Mouse (Mus musculus) intestine, embryonic 14.5 days (tissue): ENCODE results near the gene Pbx1. TPM values are rescaled to one million over a fixed set of nuclear protein-coding genes. Genes with fewer than 3 reads are reported as not detected.

Experiments
- ATAC-seq: fragments of 200-750 bp; cut with Nextera tagmentation; replicated peaks from 2 replicates; pipeline ENCODE4 v1.8.0; 2017; ENCODE audit warnings: low read depth, moderate number of reproducible peaks, moderate TSS enrichment, moderate library complexity; ENCODE audit not compliant: low FRiP score, low TSS enrichment
- DNase-seq: peaks from one replicate; pipeline ENCODE4 v3.0.0-alpha.2; 2018; ENCODE audit warnings: low spot score
- H3K27ac ChIP-seq: fragments of 300-500 bp; sonication (generic); 2 replicates; pipeline ENCODE4 v1.5.1; 2014; ENCODE audit warnings: low read depth, mild to moderate bottlenecking, control low read depth
- H3K27me3 ChIP-seq: fragments of 300-500 bp; sonication (generic); replicated peaks from 2 replicates; pipeline ENCODE4 v1.6.1; 2014; ENCODE audit warnings: low read length, control low read depth; ENCODE audit not compliant: control insufficient read depth, insufficient read depth
- H3K36me3 ChIP-seq: fragments of 300-500 bp; sonication (generic); 2 replicates; pipeline ENCODE4 v1.6.1; 2014; ENCODE audit warnings: low read length, control low read depth; ENCODE audit not compliant: control insufficient read depth, insufficient read depth
- H3K4me1 ChIP-seq: fragments of 300-500 bp; sonication (generic); replicated peaks from 2 replicates; pipeline ENCODE4 v1.6.1; 2014; ENCODE audit warnings: low read length, control low read depth, mixed read lengths; ENCODE audit not compliant: control insufficient read depth, insufficient read depth
- H3K4me2 ChIP-seq: fragments of 300-500 bp; sonication (generic); 2 replicates; pipeline ENCODE4 v1.6.1; 2014; ENCODE audit warnings: low read length
- H3K4me3 ChIP-seq: fragments of 300-500 bp; sonication (generic); 2 replicates; pipeline ENCODE4 v1.5.1; 2014; ENCODE audit warnings: low read depth, low read length, control low read depth, mixed read lengths
- H3K9ac ChIP-seq: fragments of 300-500 bp; sonication (generic); 2 replicates; pipeline ENCODE4 v1.6.1; 2014; ENCODE audit warnings: mild to moderate bottlenecking, low read length
- H3K9me3 ChIP-seq: fragments of 300-500 bp; sonication (generic); 2 replicates; pipeline ENCODE4 v1.6.1; 2016; ENCODE audit warnings: low read length, control low read depth; ENCODE audit not compliant: control insufficient read depth
- WGBS: fragments of 180-500 bp; shearing (Covaris S2); extraction: QIAGEN DNeasy Blood & Tissue Kit; methylation state at CpG from one replicate; pipeline ENCODE4 v1.1.7; 2014; 5-methylcytosine and 5-hydroxymethylcytosine counted together
- polyA plus RNA-seq: library from polyadenylated mRNA; unstranded; fragments of >200 nt; fragmentation: Nextera tagmentation; extraction: Ambion mirVana; gene quantifications from 2 replicates; pipeline ENCODE4 v1.2.1, GENCODE M21; 2014

The Pbx1 gene
- polyA plus RNA-seq, 1 experiment from 2014 or later = 37.3 TPM

DNA sequence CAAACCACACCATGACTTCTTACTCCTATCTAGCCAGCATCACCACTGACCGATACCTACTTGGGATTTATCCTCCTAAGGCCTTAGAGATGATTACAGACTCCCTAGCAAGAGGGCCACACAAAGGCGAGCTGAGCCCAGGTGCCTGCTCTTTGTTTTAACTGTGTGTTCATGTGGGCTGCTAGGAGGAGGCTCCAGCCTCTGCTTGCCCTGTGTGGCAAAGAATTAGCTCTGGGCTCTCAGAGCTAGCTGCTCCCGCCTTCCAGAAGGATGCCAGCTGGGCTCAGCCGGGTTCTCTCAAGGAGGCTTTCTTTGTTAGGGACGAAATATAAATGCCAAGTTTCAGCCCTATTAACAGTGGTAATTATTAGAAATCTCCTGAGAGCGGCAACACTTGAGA lies 14.4 kb downstream of the Pbx1 start:
- Histone ChIP-seq H3K27ac (0 out of 2 replicates have a peak overlapping the region, but pooled peaks have one; percentile 24), H3K9me3 (no peaks in the 10 kb centered on the region), H3K27me3 (no peaks in the 10 kb centered on the region), H3K4me2 (no peak overlapping the region), H3K4me1 (peaks cover 17% of the 10 kb centered on the region), H3K36me3 (peaks cover 40% of the 10 kb centered on the region), H3K9ac (no peak overlapping the region), H3K4me3 (no peak overlapping the region)
- WGBS = 49% methylated on average over 6 of the region's 6 CpGs
- ATAC-seq = no peak
- no peak for DNase-seq

DNA sequence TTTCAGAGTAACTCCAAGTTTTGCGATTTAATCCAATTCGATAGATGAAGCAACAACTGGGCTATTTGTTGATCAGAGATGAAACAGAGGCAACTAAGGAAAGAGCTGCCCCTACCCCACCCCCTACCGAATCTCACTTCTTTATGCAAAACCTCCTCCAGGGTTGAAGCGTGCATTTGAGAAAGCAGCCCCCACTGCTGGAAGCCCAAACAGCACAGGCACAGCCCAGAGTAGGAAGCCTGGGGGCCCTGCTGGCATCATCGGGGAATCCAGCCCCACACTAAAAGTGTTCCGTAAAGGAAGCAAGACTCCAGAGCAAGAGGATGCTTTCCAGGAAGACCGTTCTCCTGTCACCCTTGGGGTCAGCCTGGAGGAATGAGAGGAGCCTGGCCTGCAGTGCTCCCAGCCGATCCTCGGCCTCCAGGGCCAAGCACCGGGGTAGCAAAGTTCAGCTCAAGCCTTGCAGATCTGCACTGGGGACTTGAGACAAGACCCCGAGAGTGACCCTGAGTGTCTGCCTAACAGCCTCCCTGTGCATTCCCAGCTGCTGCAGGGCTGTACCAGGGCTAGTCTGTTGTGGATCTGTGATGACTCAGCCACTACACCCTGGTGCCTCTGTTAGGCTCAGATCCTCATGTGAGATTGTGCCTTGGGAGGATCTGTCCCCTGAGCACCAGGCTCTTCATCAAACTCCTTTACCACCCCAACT lies 15.2 kb downstream of the Pbx1 start:
- Histone ChIP-seq H3K9me3 (no peaks in the 10 kb centered on the region), H3K9ac (no peak overlapping the region), H3K4me2 (no peak overlapping the region), H3K36me3 (peaks cover 33% of the 10 kb centered on the region), H3K27me3 (no peaks in the 10 kb centered on the region), H3K4me3 (no peak overlapping the region), H3K4me1 (peaks cover 17% of the 10 kb centered on the region), H3K27ac (peak overlapping the region; percentile 5)
- peak; percentile 54; the same call in 1 of the 2 replicates for ATAC-seq
- WGBS = 20% methylated on average over 11 of the region's 11 CpGs
- no peak for DNase-seq

DNA sequence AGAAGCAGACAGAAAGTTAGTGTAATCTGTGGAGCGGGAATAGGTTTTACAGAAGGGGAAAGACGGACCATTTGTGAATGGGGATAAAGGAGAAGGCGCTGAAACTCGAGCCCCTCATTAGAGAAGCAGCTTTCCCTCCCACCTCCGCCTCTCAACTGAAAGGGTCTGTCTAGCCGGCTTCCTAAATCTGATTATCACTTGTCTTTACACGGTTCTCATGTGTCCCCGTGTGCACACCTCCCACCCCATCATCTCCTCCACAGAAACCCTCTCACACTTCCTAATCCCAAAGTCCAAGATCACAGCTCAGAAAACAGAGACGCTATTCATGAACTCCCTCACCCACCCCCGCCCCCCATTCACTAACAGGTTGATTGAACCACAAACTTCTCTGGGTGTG lies 21.5 kb downstream of the Pbx1 start:
- H3K9me3 ChIP-seq = no peaks in the 10 kb centered on the region
- no peak overlapping the region for H3K4me3 ChIP-seq
- H3K4me2 ChIP-seq = peak overlapping the region; percentile 6; the same call in 1 of the 2 replicates
- WGBS = 11% methylated on average over 10 of the region's 10 CpGs
- H3K27me3 ChIP-seq = no peaks in the 10 kb centered on the region
- peaks cover 27% of the 10 kb centered on the region for H3K36me3 ChIP-seq
- H3K9ac ChIP-seq = no peak overlapping the region
- peaks cover 30% of the 10 kb centered on the region for H3K4me1 ChIP-seq
- no peak overlapping the region; the same call in 1 of the 2 replicates for H3K27ac ChIP-seq
- ATAC-seq = no peak
- DNase-seq = no peak

DNA sequence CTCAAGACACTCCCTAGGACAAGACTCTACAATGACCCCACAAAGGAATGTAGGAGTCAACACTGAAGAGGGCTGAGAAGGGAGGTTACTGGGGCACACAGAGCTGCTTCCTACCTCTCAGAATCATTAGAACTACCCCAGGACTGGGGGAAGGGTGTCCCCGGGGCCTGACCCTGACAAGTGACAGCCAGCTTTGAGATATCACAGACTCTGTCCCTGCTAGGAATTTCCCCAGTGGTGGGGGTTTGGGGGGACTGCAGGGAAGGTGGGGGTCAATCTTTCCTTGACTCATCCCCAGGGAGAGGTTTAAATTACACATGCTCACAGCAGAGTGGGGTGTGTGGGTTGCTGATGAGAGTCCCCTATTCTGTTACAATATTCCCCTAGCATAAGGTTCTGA lies 22.0 kb downstream of the Pbx1 start:
- H3K36me3 ChIP-seq = peaks cover 27% of the 10 kb centered on the region
- H3K4me1 ChIP-seq = peaks cover 35% of the 10 kb centered on the region
- peak overlapping the region; percentile 6; the same call in 1 of the 2 replicates for H3K4me2 ChIP-seq
- DNase-seq (no peak), ATAC-seq (no peak)
- WGBS = 6% methylated on average over 1 of the region's 1 CpGs
- H3K9me3 ChIP-seq = no peaks in the 10 kb centered on the region
- H3K27ac ChIP-seq = no peak overlapping the region
- no peaks in the 10 kb centered on the region for H3K27me3 ChIP-seq
- H3K4me3 ChIP-seq = no peak overlapping the region
- H3K9ac ChIP-seq = no peak overlapping the region

DNA sequence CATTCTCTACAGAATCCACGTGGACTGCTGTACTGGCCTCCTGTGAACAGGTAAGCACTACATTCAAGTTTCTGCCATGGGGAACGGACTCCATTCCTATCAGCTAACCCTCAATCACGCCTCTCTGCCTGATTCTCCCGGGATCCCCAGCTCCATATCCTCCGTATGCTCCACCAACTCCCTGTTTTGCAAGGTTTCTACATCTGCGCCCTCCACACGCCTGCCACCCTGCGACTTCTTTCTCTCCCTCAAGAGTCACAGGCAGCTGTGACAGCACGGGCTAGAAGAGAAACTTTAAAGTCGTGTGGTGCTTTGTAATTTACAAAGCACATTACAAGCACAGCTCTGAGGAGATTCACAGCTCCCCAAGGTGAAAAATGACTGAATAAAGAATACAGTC lies 23.3 kb downstream of the Pbx1 start:
- Histone ChIP-seq H3K27me3 (no peaks in the 10 kb centered on the region), H3K27ac (no peak overlapping the region), H3K9ac (no peak overlapping the region), H3K4me1 (peaks cover 38% of the 10 kb centered on the region), H3K4me2 (no peak overlapping the region), H3K4me3 (no peak overlapping the region), H3K9me3 (no peaks in the 10 kb centered on the region), H3K36me3 (peaks cover 20% of the 10 kb centered on the region)
- ATAC-seq (no peak), DNase-seq (no peak)
- WGBS = 66% methylated on average over 10 of the region's 10 CpGs

DNA sequence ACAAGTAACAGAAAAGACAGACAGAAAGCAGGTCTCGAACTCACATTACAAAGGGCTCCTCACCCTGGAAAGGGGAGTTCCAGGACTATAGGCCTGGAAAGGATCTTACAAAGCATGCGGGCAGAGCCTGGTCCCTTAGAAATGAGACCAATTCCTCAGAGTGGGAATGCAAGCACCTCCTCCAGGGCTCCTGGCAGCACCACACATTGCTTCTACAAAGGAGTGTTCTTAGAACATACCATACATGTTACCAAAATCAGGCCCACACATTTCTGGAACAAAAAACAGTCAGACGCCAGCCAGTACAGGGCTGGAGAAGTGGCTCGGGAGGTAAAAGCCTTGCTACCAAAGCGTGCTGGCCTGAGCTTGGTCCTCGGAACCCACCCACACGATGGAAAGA lies 24.1 kb downstream of the Pbx1 start:
- Histone ChIP-seq H3K9me3 (no peaks in the 10 kb centered on the region), H3K27ac (0 out of 2 replicates have a peak overlapping the region, but pooled peaks have one; percentile 6), H3K4me1 (peaks cover 38% of the 10 kb centered on the region), H3K4me2 (no peak overlapping the region), H3K27me3 (no peaks in the 10 kb centered on the region), H3K36me3 (peaks cover 17% of the 10 kb centered on the region), H3K4me3 (no peak overlapping the region), H3K9ac (no peak overlapping the region)
- ATAC-seq (no peak), DNase-seq (no peak)
- 68% methylated on average over 7 of the region's 7 CpGs for whole genome bisulfite sequencing

DNA sequence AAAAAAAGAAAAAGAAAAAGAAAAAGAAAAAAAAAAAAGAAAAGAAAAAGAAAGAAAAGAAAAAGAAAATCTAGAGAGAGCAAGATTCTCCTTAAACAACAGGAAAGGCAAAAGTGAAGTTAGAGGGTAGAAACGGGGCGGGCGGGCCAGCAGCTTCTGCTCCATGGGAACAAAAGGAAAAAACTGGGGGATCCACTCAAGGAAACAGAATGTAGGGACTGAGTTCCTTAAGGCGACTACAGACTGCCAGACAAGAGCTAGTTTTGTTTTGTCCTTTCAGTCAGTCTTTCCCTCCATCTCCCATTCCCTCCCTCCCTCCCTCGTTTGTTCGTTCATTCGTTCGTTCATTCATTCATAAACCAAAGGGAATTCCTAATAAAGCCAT lies 25.8 kb downstream of the Pbx1 start:
- no peak for ATAC-seq
- H3K27me3 ChIP-seq = no peaks in the 10 kb centered on the region
- peak overlapping the region; percentile 73 for H3K27ac ChIP-seq
- 39% methylated on average over 8 of the region's 8 CpGs for WGBS
- no peak overlapping the region for H3K9ac ChIP-seq
- H3K9me3 ChIP-seq = no peaks in the 10 kb centered on the region
- H3K4me2 ChIP-seq = peak overlapping the region; percentile 23; the same call in 1 of the 2 replicates
- H3K36me3 ChIP-seq = peaks cover 17% of the 10 kb centered on the region
- peaks cover 35% of the 10 kb centered on the region for H3K4me1 ChIP-seq
- H3K4me3 ChIP-seq = no peak overlapping the region
- no peak for DNase-seq

DNA sequence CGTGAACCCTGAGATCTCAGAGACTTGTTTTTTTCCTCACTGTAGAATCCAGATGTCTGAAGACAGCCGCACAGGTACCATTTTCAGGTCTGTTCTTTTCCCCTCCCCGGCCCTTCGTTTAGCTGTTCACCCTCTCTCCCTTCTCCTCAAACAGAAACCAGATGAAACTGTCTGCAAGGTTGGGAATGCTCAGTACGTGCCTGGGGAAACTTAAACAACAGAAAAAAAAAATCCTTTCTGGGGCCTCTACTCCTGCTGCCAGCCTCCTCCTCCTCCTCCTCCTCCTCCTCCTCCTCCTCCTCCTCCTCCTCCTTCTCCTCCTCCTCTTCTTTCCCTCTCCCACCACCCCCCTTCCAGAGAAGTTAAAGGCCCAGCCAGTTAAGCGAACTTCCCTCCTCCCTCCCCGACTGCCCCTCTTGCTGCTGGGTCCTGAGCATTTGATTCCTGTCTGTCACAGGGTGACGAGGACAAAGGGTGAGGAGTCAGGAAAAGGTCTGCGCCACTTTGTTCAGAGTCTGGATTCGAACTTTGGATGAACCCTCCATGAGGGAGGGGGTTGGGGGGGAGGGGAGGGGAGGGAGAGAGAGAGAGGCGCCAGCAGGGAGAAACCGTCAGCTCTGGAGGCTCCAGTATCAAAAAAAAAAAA lies 26.3 kb downstream of the Pbx1 start:
- H3K36me3 ChIP-seq = peaks cover 17% of the 10 kb centered on the region
- 19% methylated on average over 10 of the region's 12 CpGs for WGBS
- no peak for DNase-seq
- H3K27ac ChIP-seq = peak overlapping the region; percentile 54; the same call in 1 of the 2 replicates
- H3K9me3 ChIP-seq = no peaks in the 10 kb centered on the region
- peaks cover 30% of the 10 kb centered on the region for H3K4me1 ChIP-seq
- no peak overlapping the region for H3K4me3 ChIP-seq
- H3K4me2 ChIP-seq = peak overlapping the region; percentile 23; the same call in 1 of the 2 replicates
- peak; percentile 36 for ATAC-seq
- H3K27me3 ChIP-seq = no peaks in the 10 kb centered on the region
- H3K9ac ChIP-seq = no peak overlapping the region
